Mouse (Mus musculus) heart, postnatal 0 days (tissue): ENCODE measurements around the gene Erc1. TPM values are rescaled to one million over a fixed set of nuclear protein-coding genes. Genes with fewer than 3 reads are reported as not detected.

ENCODE experiments used
- ATAC-seq: fragments of 200-750 bp; cut with Nextera tagmentation; 2 replicates; pipeline ENCODE4 v1.8.0; 2017; ENCODE audit warnings: low read depth, moderate number of reproducible peaks, moderate library complexity; ENCODE audit not compliant: insufficient read depth
- DNase-seq: peaks from one replicate; pipeline ENCODE4 v3.0.0-alpha.2; 2016; ENCODE audit warnings: low spot score
- H3K27ac ChIP-seq: fragments of 300-500 bp; sonication (generic); 2 replicates; pipeline ENCODE4 v1.5.1; 2014; ENCODE audit warnings: low read depth, mild to moderate bottlenecking
- H3K27me3 ChIP-seq: fragments of 300-500 bp; sonication (generic); 2 replicates; pipeline ENCODE4 v1.6.1; 2014; ENCODE audit warnings: low read length, mixed read lengths; ENCODE audit not compliant: control insufficient read depth, insufficient read depth
- H3K36me3 ChIP-seq: fragments of 300-500 bp; sonication (generic); replicated peaks from 2 replicates; pipeline ENCODE4 v1.6.1; 2014; ENCODE audit warnings: low read length, mixed read lengths; ENCODE audit not compliant: control insufficient read depth, insufficient read depth
- H3K4me1 ChIP-seq: fragments of 300-500 bp; sonication (generic); 2 replicates; pipeline ENCODE4 v1.6.1; 2014; ENCODE audit warnings: antibody characterized with exemption; ENCODE audit not compliant: control insufficient read depth, insufficient read depth
- H3K4me2 ChIP-seq: fragments of 300-500 bp; sonication (generic); 2 replicates; pipeline ENCODE4 v1.6.1; 2014; ENCODE audit warnings: low read depth, mild to moderate bottlenecking, low read length, moderate library complexity
- H3K4me3 ChIP-seq: fragments of 300-500 bp; sonication (generic); 2 replicates; pipeline ENCODE4 v1.5.1; 2014; ENCODE audit warnings: low read depth, low read length
- H3K9ac ChIP-seq: fragments of 300-500 bp; sonication (generic); replicated peaks from 2 replicates; pipeline ENCODE4 v1.6.1; 2014; ENCODE audit warnings: low read depth, low read length, mixed read lengths
- H3K9me3 ChIP-seq: fragments of 300-500 bp; sonication (generic); replicated peaks from 2 replicates; pipeline ENCODE4 v1.6.1; 2016; ENCODE audit warnings: low read length; ENCODE audit not compliant: control insufficient read depth
- CTCF ChIP-seq: IDR thresholded peaks from 2 replicates; pipeline ENCODE4 v1.5.1; 2016; ENCODE audit warnings: antibody characterized with exemption, control low read depth, low read depth
- EP300 ChIP-seq: IDR thresholded peaks from 2 replicates; pipeline ENCODE4 v1.6.1; 2016; ENCODE audit warnings: antibody characterized with exemption, low read depth
- WGBS: fragments of 180-500 bp; shearing (Covaris S2); extraction: QIAGEN DNeasy Blood & Tissue Kit; methylation state at CpG from one replicate; pipeline ENCODE4 v1.1.7; 2014; 5-methylcytosine and 5-hydroxymethylcytosine counted together
- polyA plus RNA-seq: library from polyadenylated mRNA; unstranded; fragments of >200 nt; fragmentation: Nextera tagmentation; extraction: Ambion mirVana; gene quantifications from 2 replicates; pipeline ENCODE4 v1.2.1, GENCODE M21; 2015
- total RNA-seq: library from RNA; depleted of rRNA; stranded (reverse); fragments of >200 nt; gene quantifications from 2 replicates; pipeline ENCODE4 v1.2.3, GENCODE M21; 2014; ENCODE audit warnings: low replicate concordance

The Erc1 gene
- total and polyA plus RNA-seq, 2 experiments from 2014 or later: 11.9 to 30.7 TPM

- H3K36me3 ChIP-seq: peaks cover 28% of the 10 kb centered on the region
- no peak for DNase-seq
- TF ChIP-seq EP300 (no peak), CTCF (no peak)
- no peak for ATAC-seq
- H3K27ac ChIP-seq: no peak overlapping the region
- no peaks in the 10 kb centered on the region for H3K9me3 ChIP-seq
- no peaks in the 10 kb centered on the region for H3K27me3 ChIP-seq
- H3K4me2 ChIP-seq: no peak overlapping the region
- no peak overlapping the region for H3K4me3 ChIP-seq
- 76% methylated on average over 3 of the region's 3 CpGs for WGBS
- H3K9ac ChIP-seq: no peak overlapping the region
- H3K4me1 ChIP-seq: 0 out of 2 replicates have a peak, but pooled peaks cover 2% of the 10 kb centered on the region
These were observed 217.3 kb downstream of the Erc1 start for GRCm38 (mm10) chr6:119630622-119631021.

- Histone ChIP-seq H3K9me3 (no peaks in the 10 kb centered on the region), H3K9ac (no peak overlapping the region), H3K27ac (no peak overlapping the region), H3K27me3 (no peaks in the 10 kb centered on the region), H3K4me3 (no peak overlapping the region), H3K36me3 (no peaks in the 10 kb centered on the region), H3K4me1 (no peaks in the 10 kb centered on the region), H3K4me2 (no peak overlapping the region)
- ATAC-seq (no peak), DNase-seq (no peak)
- TF ChIP-seq CTCF (no peak), EP300 (no peak)
- 80% methylated on average over 2 of the region's 2 CpGs for WGBS
These were observed 246.6 kb downstream of the Erc1 start for GRCm38 (mm10) chr6:119601379-119601778.

GRCm38 (mm10) chr6:119595440-119595839, 252.5 kb downstream of the Erc1 start:
- no peak overlapping the region for H3K9ac ChIP-seq
- no peaks in the 10 kb centered on the region for H3K9me3 ChIP-seq
- 62% methylated on average over 4 of the region's 4 CpGs for WGBS
- no peaks in the 10 kb centered on the region; the same call in 1 of the 2 replicates for H3K4me1 ChIP-seq
- H3K4me2 ChIP-seq: no peak overlapping the region
- H3K27me3 ChIP-seq: no peaks in the 10 kb centered on the region
- ATAC-seq: no peak
- H3K36me3 ChIP-seq: peaks cover 16% of the 10 kb centered on the region
- no peak for TF ChIP-seq EP300
- no peak for DNase-seq
- no peak overlapping the region for H3K27ac ChIP-seq
- H3K4me3 ChIP-seq: no peak overlapping the region

- no peaks in the 10 kb centered on the region for H3K9me3 ChIP-seq
- ATAC-seq: no peak
- H3K27ac ChIP-seq: no peak overlapping the region
- no peak overlapping the region for H3K9ac ChIP-seq
- H3K4me1 ChIP-seq: peaks cover 19% of the 10 kb centered on the region
- WGBS: 91% methylated on average over 2 of the region's 2 CpGs
- TF ChIP-seq EP300 (no peak), CTCF (no peak)
- no peaks in the 10 kb centered on the region for H3K27me3 ChIP-seq
- no peak for DNase-seq
- no peak overlapping the region for H3K4me3 ChIP-seq
- H3K4me2 ChIP-seq: no peak overlapping the region
- peaks cover 16% of the 10 kb centered on the region for H3K36me3 ChIP-seq
These were observed 257.1 kb downstream of the Erc1 start for GRCm38 (mm10) chr6:119590872-119591271.

GRCm38 (mm10) chr6:119587897-119588296, 260.1 kb downstream of the Erc1 start:
- Histone ChIP-seq H3K9ac (no peak overlapping the region), H3K27ac (no peak overlapping the region), H3K27me3 (no peaks in the 10 kb centered on the region), H3K36me3 (peaks cover 9% of the 10 kb centered on the region; the same call in 1 of the 2 replicates), H3K4me3 (no peak overlapping the region), H3K4me2 (no peak overlapping the region), H3K9me3 (no peaks in the 10 kb centered on the region), H3K4me1 (peaks cover 38% of the 10 kb centered on the region)
- ATAC-seq (no peak), DNase-seq (no peak)
- WGBS: 69% methylated on average over 2 of the region's 2 CpGs
- TF ChIP-seq EP300: no peak
- no peak for TF ChIP-seq CTCF

GRCm38 (mm10) chr6:119587454-119587853, 260.5 kb downstream of the Erc1 start:
- no peak for ATAC-seq
- H3K4me2 ChIP-seq: no peak overlapping the region
- no peak for TF ChIP-seq CTCF
- TF ChIP-seq EP300: no peak
- H3K4me1 ChIP-seq: peaks cover 38% of the 10 kb centered on the region
- no peak overlapping the region for H3K27ac ChIP-seq
- H3K36me3 ChIP-seq: peaks cover 7% of the 10 kb centered on the region; the same call in 1 of the 2 replicates
- H3K9me3 ChIP-seq: no peaks in the 10 kb centered on the region
- no peak overlapping the region for H3K9ac ChIP-seq
- no peak for DNase-seq
- H3K27me3 ChIP-seq: no peaks in the 10 kb centered on the region
- H3K4me3 ChIP-seq: no peak overlapping the region
